Mouse (Mus musculus) bone marrow macrophage, adult 2 months (primary cell): ENCODE results near the gene Grm6. TPM values are rescaled to one million over a fixed set of nuclear protein-coding genes. Genes with fewer than 3 reads are reported as not detected.
A peak's percentile ranks its signal among the peaks of the same experiment; 100 is the strongest.

Experiments used
- H3K27ac ChIP-seq: 2 replicates; pipeline ENCODE4 v1.5.1; 2012; ENCODE audit warnings: low read depth, low read length; ENCODE audit not compliant: insufficient read depth
- H3K4me1 ChIP-seq: 2 replicates; pipeline ENCODE4 v1.6.1; 2012; ENCODE audit warnings: low read length; ENCODE audit not compliant: control insufficient read depth, insufficient read depth
- H3K4me3 ChIP-seq: 2 replicates; pipeline ENCODE4 v1.5.1; 2012; ENCODE audit warnings: mild to moderate bottlenecking, low read length, moderate library complexity; ENCODE audit not compliant: insufficient read depth
- CTCF ChIP-seq: IDR thresholded peaks from 2 replicates; pipeline ENCODE4 v1.5.1; 2012; ENCODE audit warnings: low read depth, mild to moderate bottlenecking, low read length, moderate library complexity
- POLR2A ChIP-seq: IDR thresholded peaks from 2 replicates; pipeline ENCODE4 v1.6.1; 2012; ENCODE audit warnings: mild to moderate bottlenecking, low read depth, low read length, borderline replicate concordance
- polyA plus RNA-seq: library from polyadenylated mRNA; stranded (reverse); fragments of >200 nt; gene quantifications from 2 replicates; pipeline ENCODE4 v1.2.4, GENCODE M21; 2012; ENCODE audit not compliant: missing spikeins, insufficient read depth, insufficient read length

Gene Grm6
- polyA plus RNA-seq: not detected in 2 replicates

DNA sequence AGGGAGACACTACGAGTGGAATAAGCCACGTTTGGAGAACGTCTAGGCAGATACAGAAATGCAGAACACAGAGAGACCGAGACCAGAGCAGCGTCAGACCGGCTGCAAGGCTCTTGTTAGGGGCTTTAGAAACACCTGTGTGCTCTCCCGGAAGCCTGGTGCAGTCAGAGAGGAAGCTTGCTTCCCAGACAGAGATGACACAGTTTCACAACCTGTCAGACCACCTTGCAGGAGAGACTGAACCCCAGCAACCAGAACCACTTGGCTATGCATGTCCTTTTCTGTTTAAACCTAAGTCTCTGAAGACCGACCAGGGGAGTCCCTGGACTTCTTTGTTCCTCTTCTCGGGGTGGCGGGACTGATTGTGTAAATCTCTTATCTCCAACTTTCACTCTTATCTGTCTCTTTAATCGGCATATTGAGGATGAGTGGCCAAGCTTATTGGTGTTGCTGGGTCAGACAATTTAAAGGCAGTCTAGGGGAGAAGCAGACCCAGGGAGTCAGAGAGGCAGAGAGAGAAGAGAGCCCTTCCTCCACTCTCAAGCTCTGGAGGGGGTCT, at the start of gene Grm6:
Grm6 (plus strand) TSS at position 509 of the 559 bp plus-strand sequence.
- H3K4me3 ChIP-seq: no peak within 1 kb of the TSS
- TF ChIP-seq CTCF: no peak
- TF ChIP-seq POLR2A: no peak
- H3K4me1 ChIP-seq: no peaks in the 10 kb centered on the region
- H3K27ac ChIP-seq: no peak within 1 kb of the TSS

DNA sequence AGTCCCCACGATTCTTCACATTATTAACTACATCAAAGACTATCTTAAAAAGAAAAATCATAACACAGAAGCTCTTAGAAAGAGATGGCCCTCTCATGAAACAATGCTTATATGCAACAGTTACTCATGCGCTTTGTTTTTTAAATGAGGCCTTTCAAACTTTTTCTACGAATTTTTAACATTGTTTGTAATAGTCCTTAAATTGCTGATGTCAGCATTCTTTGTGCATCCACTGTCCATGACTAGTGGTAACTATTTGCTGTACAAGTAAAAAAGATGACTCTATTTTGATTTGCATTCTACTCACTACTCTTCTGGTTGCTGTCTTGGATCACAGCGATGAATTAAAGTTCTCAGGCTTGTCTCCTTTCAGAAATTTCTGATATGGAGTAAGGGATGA, 36.3 kb upstream of the Grm6 start:
- Histone ChIP-seq H3K4me1 (no peaks in the 10 kb centered on the region), H3K27ac (no peak overlapping the region), H3K4me3 (no peak overlapping the region)
- no peak for TF ChIP-seq POLR2A
- no peak for TF ChIP-seq CTCF

DNA sequence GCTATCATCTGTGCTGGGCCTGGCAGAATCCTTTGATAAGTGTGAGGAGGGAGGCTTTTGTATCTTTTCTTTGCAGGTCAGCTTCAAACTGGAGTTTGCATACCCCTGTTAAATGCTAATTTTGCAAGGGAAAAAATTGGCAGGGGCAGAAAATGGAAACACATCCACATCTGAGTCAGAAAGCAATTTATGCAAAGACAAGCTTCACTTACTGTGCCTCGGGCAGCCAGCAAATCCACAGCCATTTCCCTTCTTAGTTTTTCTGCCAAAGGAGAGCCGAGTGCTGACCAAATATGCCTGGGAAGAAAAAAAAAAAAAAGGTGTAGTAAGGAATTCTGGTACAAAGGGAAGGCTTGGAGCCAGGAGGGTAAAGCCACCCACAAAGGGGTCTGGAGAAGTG, 24.3 kb upstream of the Grm6 start:
- TF ChIP-seq CTCF (no peak), POLR2A (no peak)
- H3K4me3 ChIP-seq: no peak overlapping the region
- H3K27ac ChIP-seq: no peak overlapping the region
- peaks cover 3% of the 10 kb centered on the region for H3K4me1 ChIP-seq

DNA sequence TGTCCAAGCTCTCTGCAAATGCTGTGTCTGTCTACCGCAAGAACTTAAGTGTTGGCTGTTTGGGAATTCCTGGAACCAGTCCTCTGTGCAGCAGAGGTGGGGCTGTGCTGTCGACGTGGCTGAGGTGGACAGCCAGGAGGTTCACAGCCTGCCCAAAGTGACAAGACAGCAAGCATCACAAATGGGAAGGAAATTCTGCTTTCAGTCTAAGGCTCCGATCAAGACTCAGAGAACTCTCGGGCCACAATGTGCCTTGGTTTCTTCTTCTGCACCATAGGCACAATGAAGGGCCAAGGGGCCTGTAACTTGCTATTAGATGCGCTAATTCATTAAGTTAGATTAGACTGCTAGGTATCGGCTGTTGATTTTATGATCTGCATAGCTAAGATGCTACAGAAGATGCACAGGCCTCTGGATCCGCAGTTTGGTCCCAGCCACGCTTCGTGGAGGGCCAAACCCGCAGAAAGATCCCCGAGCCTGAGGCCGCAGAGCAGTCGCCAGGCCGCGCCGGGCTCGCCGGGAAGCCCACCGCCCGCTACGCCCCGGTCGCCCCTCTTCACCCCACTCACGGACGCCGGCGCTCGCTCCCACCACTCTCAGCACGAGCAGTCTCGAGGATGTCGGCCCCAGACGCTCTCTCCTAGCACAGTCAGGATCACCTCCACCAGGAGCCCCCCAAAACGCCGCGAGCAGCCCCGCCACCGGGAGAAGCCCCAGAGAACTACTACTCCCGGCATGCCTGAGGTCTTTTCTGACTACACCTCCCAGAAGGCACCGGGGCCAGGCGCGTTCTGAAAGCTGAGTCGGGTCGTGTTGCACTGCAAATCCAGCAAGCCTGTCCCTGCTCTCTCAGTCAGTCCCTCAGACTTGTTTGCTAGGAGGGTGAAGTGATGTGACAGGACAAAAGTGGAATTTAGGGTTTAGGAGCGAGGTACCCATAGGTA, 23.2 kb upstream of the Grm6 start, which contains the start of gene Zfp354c:
Zfp354c (minus strand) TSS at position 715 of the 944 bp plus-strand sequence.
- Histone ChIP-seq H3K27ac (no peak within 1 kb of the TSS), H3K4me3 (peak within 1 kb of the TSS; percentile 97), H3K4me1 (peaks cover 3% of the 10 kb centered on the region)
- TF ChIP-seq POLR2A: no peak
- no peak for TF ChIP-seq CTCF

DNA sequence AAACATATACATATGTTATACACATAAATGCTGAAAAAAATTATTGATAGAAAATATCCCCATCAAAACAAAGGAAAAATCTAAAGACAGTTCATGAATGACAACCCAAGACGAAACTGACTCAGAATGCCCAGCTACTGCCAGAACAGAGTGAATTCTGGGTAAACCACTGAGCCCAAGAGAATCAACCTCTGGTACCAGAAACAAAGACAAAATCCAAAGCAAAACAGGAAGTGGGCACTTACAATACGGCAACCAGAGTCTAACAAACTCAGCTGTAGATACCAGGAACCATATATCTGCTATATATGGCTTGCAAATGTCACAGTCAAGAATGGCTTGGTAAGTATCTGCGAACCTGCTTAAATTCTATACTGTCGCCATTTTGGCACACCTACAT, 14.8 kb upstream of the Grm6 start:
- Histone ChIP-seq H3K27ac (no peak overlapping the region), H3K4me3 (no peak overlapping the region), H3K4me1 (no peaks in the 10 kb centered on the region)
- TF ChIP-seq CTCF (no peak), POLR2A (no peak)

DNA sequence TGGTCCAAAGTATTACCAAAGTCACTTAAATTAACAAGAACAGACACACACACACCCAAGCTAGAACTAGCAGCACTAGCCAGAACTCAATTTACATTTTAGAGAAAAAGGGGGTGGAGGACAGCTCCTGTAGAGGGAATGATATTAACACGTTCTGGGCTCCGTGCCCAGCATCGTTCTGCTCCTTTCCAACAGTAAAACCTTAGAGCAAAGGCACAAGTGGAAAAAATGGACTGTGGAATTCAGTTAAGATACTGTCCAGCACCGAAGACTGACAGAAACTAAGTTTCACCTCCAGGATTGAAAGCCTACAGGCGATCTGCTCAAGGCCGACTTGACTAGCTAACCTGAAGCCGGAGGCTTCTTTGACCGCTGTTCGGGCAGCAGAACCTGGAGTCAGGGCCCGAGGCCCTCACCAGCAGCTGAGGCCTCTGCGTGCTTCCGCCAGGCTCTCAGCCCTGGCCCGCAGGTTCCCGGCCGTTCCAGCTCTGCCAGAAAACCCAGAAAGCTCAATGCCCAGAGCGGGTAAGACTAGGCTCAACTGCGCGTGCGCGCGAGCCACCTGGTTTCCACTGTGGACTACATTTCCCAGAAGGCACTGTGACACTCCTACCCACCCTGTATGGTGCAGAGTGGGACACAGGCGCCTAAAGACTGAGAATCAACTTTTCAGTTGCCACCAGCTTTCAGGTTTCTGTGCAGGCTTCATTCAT, 9.3 kb upstream of the Grm6 start, which contains the start of gene Zfp879:
Zfp879 (minus strand) TSS at position 530 of the 713 bp plus-strand sequence.
- TF ChIP-seq POLR2A (no peak), CTCF (no peak)
- no peaks in the 10 kb centered on the region for H3K4me1 ChIP-seq
- H3K4me3 ChIP-seq: peak within 1 kb of the TSS; percentile 25
- no peak within 1 kb of the TSS for H3K27ac ChIP-seq

DNA sequence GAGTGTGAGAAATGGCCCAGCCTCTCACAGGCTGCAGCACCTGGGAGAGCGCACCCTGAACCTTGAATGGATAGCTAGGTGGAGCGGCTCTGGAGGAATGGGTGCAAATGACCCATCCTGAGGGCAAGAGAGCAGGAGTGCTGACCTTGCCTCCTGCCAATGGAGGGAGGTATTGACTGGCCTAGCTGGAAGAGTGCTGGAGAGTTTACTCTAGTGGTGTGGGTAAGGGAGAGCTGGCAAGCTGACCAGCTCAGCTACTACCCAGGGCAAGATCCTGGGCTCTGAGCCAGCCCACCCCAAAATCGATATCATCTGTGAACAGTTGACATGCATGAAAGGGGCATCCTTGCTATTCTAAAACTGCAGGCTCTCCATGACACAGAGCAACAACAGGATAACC, 4.5 kb upstream of the Grm6 start:
- Histone ChIP-seq H3K27ac (no peak overlapping the region), H3K4me3 (no peak overlapping the region), H3K4me1 (no peaks in the 10 kb centered on the region)
- no peak for TF ChIP-seq POLR2A
- no peak for TF ChIP-seq CTCF

DNA sequence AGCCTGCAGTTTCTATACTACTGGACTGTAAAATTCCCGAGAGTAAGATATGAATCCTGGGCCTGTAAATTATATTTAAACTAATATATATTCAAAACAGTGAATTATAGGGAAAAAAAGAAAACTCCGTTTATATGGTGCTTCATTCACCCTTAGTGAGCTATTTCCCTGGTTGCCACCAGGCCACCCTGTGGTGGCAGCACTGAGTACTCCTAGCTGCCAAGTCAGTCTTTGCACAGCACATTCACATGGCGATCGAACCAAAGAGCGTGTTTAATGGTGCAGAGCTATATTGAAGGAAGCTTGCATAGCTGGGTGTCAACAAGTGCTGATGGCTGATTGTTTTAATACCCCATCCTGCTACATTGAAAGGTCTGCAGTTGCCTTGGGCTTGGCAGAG, 3.4 kb upstream of the Grm6 start:
- H3K4me3 ChIP-seq: no peak overlapping the region
- TF ChIP-seq POLR2A: no peak
- no peak for TF ChIP-seq CTCF
- H3K4me1 ChIP-seq: no peaks in the 10 kb centered on the region
- no peak overlapping the region for H3K27ac ChIP-seq

DNA sequence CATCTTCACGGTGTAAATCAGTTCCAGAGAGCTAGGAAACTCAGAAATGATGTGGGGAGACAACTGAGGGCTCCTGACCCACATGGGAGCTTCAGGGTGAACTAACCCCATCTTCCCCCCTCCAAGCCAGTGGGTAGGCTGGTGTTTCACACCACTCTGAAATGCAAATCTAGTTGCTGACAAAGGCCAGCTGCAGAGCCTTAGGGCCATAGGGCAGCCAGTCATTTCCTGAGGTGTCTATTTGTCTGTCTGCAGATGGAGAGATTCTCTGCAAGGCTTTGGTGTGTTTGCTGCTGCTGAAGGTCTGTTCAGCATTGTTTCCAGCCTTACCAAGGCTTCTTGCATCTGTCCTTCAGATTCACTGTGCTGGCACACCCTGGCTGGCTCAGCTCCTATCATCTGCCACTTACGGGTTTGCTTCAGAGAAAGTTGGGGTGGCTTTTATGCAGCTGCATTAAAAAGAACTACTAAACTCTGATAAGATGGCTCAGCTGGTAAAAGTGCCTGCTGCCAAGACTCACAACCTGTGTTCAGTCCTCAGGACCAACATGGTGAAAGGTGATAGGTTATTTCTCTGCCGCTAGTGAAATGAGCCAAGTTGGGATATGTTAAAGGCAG, 1.9 kb upstream of the Grm6 start:
- Histone ChIP-seq H3K4me1 (no peaks in the 10 kb centered on the region), H3K4me3 (no peak overlapping the region), H3K27ac (no peak overlapping the region)
- TF ChIP-seq POLR2A: no peak
- TF ChIP-seq CTCF: no peak

DNA sequence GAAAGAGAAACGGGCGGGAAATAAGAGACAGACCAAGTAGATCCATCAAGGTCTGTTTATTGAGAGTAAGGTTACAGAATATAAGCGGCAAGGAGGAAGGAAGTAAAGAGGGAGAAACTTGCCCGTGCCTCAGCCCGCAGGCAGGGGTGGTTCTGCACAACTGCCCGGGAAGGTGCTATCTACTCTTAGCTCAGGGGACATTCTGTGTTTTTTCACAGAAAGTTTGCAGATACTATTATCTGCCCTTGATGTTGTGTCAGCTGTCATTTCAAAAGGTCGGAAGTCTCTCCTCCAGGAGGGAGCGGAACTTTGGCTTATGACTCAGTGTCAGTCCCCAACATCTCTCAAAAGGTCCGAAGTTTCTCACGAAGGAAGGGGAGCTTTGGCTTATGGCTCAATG, 1.2 kb upstream of the Grm6 start:
- no peak for TF ChIP-seq POLR2A
- no peak for TF ChIP-seq CTCF
- Histone ChIP-seq H3K4me1 (no peaks in the 10 kb centered on the region), H3K27ac (no peak overlapping the region), H3K4me3 (no peak overlapping the region)
